Mouse (Mus musculus) right cerebral cortex, postnatal 25 days (tissue): Measurements from ENCODE around the gene Atox1.

Experiments
- DNase-seq: peaks from one replicate; pipeline ENCODE4 v3.0.0; 2022

The Atox1 gene

GRCm38 (mm10) chr11:55412680-55413415 is 48.2 kb downstream of the Atox1 start:
- DNase-seq, result no peak

GRCm38 (mm10) chr11:55412034-55412433 is 49.0 kb downstream of the Atox1 start:
- no peak for DNase-seq

GRCm38 (mm10) chr11:55410502-55410901 is 50.5 kb downstream of the Atox1 start:
- DNase-seq, result no peak

GRCm38 (mm10) chr11:55410005-55410404 is 51.0 kb downstream of the Atox1 start:
- no peak for DNase-seq

- DNase-seq, result no peak
Measured at GRCm38 (mm10) chr11:55407133-55407532, 53.9 kb downstream of the Atox1 start.

- no peak for DNase-seq
Measured at GRCm38 (mm10) chr11:55405601-55406469, 55.2 kb downstream of the Atox1 start.

- DNase-seq, result no peak
Measured at GRCm38 (mm10) chr11:55404659-55405457, 56.2 kb downstream of the Atox1 start.

- no peak for DNase-seq
Measured at GRCm38 (mm10) chr11:55400863-55401262, 60.2 kb downstream of the Atox1 start.

- DNase-seq, result no peak
Measured at GRCm38 (mm10) chr11:55398371-55398770, 62.7 kb downstream of the Atox1 start.

GRCm38 (mm10) chr11:55397441-55397840 is 63.6 kb downstream of the Atox1 start:
- no peak for DNase-seq

- no peak for DNase-seq
Measured at GRCm38 (mm10) chr11:55397036-55397435, 64.0 kb downstream of the Atox1 start.
